Mouse (Mus musculus) heart, postnatal 14 days (tissue): Measurements from ENCODE around the gene Urgcp. TPM values are rescaled to one million over a fixed set of nuclear protein-coding genes. Genes with fewer than 3 reads are reported as not detected.

ENCODE experiments used
- DNase-seq, 2 experiments: peaks; one replicate each; pipeline ENCODE4 v3.0.0; 2021 to 2022
- intact Hi-C: fragments of 180-260 bp; cut with DNase I; formaldehyde crosslinking; loops from one replicate; pipeline ENCODE4 v1.15.1; 2025
- total RNA-seq, 2 experiments: library from RNA; stranded (reverse); gene quantifications; 2 replicates each; pipeline ENCODE4 v1.2.3; 2021

Urgcp gene
- total RNA-seq, 2 experiments from 2014 or later: 55.6 to 66.5 TPM

DNA sequence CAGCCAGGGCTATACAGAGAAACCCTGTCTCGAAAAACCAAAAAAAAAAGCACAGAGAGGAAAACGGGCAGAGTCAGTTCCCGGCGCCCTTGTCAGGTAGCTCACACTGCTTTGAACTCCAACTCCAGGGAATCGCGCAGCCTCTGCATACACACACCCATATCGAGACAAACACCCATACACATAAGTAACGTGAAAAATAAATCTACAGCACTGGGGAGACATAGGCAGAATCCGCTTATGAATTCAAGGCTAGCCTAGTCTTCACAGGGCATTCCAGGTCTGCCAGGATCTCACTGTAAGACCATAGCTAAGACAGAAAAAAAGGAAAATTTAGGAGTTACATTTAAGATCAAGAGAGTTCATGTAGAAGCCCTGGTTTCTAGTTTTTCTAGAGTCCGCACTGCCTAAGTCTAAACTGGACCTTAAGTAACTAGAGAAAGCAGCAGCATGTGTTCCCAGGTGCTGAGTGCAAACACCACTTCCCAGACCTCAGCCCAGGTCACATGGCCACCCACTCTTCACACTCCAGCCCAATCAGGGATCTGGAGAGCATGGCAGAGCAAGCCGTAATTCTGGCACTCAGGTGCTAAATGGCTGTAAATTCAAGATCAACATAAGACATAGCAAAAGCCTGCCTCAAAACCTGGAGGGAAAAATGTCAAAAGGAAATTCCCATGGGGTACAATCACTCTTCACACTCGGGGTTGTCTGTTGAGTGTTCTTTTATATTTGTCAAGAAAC, 43.4 kb downstream of the Urgcp start:
- no peak for DNase-seq
- intact Hi-C loops: loop anchor here (5.0 kb wide), 1 partner anchor 169 kb away; no protein-coding TSS in a partner anchor

- DNase-seq: peak; percentile 29 to 50
- intact Hi-C loops: loop anchor here (5.0 kb wide), 1 partner anchor 170 kb away; no protein-coding TSS in a partner anchor
These were observed 45.1 kb downstream of the Urgcp start for GRCm38 (mm10) chr11:5716938-5717705.

- DNase-seq: no peak
- intact Hi-C loops: loop anchor here (5.0 kb wide), 1 partner anchor 171 kb away; no protein-coding TSS in a partner anchor
These were observed 45.9 kb downstream of the Urgcp start for GRCm38 (mm10) chr11:5716246-5716645.

- intact Hi-C loops: loop anchor here (5.0 kb wide), 1 partner anchor 172 kb away; no protein-coding TSS in a partner anchor
- DNase-seq: no peak
These were observed 46.5 kb downstream of the Urgcp start, which contains the start of gene Mrps24 for GRCm38 (mm10) chr11:5715630-5716105. Gene Mrps24, minus strand, starts transcription at chr11:5715680.

DNA sequence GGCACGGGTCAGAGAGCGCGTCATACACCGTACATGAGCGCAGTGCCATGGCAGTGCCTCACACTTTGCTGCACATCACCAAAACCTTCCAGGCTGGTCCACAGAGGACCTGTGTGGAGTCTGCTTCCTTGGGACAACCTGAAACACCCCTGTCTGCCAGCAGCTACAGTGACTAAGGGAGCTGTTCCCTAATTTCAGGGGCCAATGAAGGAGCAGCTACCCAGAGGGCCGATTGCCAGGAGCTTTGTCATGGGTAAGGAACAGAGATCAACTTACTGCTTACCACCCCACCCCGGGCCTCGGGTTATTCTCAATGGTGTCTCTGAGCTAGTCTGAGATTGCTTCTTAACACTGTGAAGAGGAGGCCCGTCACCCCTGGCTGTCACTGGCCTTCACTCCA, 47.0 kb downstream of the Urgcp start:
- no peak for DNase-seq
- intact Hi-C loops: loop anchor here (5.0 kb wide), 1 partner anchor 172 kb away; no protein-coding TSS in a partner anchor

DNA sequence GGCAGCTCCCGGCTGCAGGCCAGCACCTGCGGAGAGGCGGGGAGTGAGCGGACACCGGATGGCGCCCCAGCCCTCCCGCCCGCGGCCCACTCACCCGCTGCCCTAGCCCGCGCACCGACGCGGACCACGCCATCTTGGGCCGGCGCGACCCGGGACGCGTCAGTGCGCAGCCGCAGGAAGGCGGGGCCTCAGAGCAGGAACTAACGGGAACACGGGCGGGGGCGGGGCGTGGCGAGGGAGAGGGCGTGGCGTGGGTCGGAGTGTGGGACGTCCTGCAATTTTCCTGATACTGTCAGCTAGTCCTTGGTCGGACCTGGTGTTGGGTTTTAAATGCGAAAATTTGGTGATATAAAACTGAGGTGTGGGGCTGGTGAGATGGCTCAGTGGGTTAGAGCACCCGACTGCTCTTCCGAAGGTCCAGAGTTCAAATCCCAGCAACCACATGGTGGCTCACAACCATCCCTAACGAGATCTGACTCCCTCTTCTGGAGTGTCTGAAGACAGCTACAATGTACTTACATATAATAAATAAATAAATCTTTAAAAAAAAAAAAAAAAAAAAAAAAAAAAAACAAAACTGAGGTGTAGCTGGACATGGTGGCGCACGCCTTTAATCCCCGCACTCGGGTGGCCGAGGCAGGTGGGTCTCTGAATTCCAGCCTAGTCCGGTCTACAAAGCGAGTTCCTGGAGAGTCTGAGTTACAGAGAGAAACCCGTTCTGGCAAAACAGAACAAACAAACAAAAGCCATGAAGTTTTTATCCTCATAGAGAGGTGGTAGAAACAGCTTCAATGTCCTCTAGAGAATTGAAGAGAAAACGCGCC, 54.4 kb downstream of the Urgcp start:
- intact Hi-C loops: no loop called here
- DNase-seq: peak; percentile 94 to 95

DNA sequence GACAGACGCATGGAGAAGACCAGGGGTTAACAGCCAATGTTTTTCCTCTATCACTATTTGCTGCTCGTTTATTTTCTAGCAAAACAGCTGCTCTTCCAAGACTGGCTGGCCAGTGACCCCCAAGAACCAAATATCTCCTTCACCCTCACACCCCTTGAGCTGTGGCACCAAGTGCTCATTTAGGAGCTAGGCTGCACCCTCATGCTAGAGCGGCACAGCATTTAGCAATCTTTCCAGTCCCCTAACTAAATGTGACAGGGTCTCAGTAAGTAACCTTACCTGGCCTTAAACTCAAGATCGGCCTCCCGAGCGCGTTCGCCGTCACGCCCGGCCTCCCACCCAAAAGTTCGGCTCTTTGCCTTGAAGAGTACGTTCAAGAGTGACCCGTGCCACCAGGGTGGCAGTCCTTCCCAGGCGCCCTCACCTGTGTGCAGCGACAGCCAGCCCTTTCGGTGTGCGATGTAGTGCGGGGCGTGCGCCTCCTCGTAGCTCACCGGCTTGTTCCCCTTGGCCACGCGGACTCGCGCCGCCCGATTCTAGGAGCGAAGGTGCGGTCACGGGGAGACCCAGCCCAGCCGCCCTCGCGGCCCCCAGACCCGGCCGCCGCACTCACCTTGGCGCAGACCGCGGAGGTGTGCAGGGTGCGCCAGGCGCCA, 55.2 kb downstream of the Urgcp start:
- DNase-seq: no peak
- intact Hi-C loops: no loop called here

GRCm38 (mm10) chr11:5705972-5706371, 56.2 kb downstream of the Urgcp start:
- intact Hi-C loops: no loop called here
- DNase-seq: no peak

GRCm38 (mm10) chr11:5703341-5703740, 58.8 kb downstream of the Urgcp start:
- intact Hi-C loops: no loop called here

GRCm38 (mm10) chr11:5702957-5703332, 59.2 kb downstream of the Urgcp start:
- intact Hi-C loops: no loop called here
- DNase-seq: no peak

More at GRCm38 (mm10) chr11:5703341-5703740, 58.8 kb downstream of the Urgcp start:
- DNase-seq: no peak

- intact Hi-C loops: no loop called here
- DNase-seq: no peak
These were observed 59.8 kb downstream of the Urgcp start for GRCm38 (mm10) chr11:5702271-5702956.

DNA sequence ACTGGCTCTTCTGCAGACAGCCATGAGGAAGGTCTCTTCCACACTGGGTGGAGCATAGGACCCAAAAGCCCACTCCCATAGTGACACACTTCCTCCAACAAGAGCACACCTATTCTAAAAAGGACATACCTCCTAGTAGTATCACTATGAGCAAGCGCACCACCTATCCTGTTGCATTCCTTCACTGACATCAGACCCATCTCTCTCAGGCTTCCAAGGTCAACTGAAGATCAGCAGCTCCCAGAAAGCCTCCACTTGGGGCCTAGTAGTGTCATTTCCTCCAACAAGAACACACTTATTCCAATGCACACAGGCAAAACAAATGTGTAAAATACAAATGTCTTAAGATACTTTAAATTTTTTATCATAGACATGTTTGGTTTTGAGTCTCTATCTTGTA, 60.4 kb downstream of the Urgcp start:
- DNase-seq: no peak
- intact Hi-C loops: no loop called here

DNA sequence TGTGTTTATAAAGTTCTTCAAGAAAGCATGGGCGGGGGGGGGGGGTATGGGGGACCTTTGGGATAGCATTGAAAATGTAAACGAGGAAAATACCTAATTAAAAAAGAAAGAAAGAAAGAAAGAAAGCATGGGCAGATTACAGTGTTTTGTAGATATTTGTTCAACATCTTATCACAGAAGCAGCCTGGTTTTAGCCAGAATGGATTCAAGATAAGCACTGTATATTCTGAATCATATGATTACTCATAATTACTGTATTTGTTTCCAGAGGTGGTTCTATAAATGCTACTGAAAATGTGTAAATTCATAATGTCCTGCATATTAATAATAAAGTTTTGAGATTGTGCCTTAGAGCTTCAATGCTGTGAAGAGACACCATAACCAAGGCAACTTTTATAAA, 60.9 kb downstream of the Urgcp start:
- DNase-seq: no peak
- intact Hi-C loops: no loop called here

GRCm38 (mm10) chr11:5700808-5701207, 61.4 kb downstream of the Urgcp start:
- DNase-seq: no peak
- intact Hi-C loops: no loop called here

DNA sequence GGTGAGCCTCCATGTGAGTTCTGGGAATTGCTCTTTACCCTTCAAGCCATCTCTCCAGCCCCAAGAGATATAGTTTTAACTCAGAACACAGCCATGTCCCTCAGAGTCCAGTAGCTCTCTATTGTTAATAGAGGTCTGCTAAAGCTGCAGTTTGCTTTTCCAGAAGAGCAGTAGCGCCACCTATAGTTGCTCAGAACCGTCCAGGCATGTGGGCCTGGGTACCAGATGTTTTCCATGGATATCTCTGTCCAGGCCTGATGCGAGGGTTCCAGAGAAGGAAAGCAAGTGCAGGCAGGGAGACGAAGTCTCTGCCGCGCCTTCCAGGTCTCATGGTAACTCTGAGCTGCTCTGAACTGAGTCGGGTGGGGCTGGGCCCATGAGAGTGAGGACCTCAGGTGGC, 70.4 kb downstream of the Urgcp start:
- intact Hi-C loops: loop anchor here (2.0 to 5.0 kb wide), 2 partner anchors 207 to 399 kb away; no protein-coding TSS in a partner anchor
- peak; percentile 44 to 67 for DNase-seq

GRCm38 (mm10) chr11:5684283-5684682, 77.9 kb downstream of the Urgcp start:
- no peak for DNase-seq

DNA sequence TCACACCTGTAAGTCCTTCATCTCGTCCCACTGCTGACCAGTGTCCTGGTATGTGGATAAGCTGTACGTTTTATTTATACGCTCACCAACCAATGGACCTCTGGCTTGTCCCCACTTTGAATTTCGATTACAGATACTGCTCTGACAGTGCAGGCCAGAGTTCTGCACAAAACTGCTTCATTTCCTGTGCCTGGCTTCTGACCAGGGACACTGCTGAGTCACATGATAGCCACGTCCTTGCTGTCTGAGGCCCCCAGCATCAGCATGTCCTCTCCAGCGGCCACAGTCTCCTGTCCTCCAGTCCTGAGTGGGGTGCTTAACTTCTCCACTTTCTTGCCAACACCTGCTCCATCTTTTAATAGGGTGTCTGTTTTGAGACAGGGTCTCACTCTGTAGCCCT, 79.6 kb downstream of the Urgcp start:
- peak in 1 of 2 experiments; percentile 9 for DNase-seq
- intact Hi-C loops: no loop called here

More at GRCm38 (mm10) chr11:5684283-5684682, 77.9 kb downstream of the Urgcp start:
- intact Hi-C loops: no loop called here
